Mouse (Mus musculus) midbrain, embryonic 11.5 days (tissue): ENCODE measurements around the gene Mxra8. TPM values are rescaled to one million over a fixed set of nuclear protein-coding genes. Genes with fewer than 3 reads are reported as not detected.

ENCODE experiments used
- ATAC-seq: fragments of 200-750 bp; cut with Nextera tagmentation; 2 replicates; pipeline ENCODE4 v1.8.0; 2017; ENCODE audit warnings: moderate TSS enrichment, moderate library complexity; ENCODE audit not compliant: low FRiP score
- DNase-seq: peaks from one replicate; pipeline ENCODE4 v3.0.0; 2015; ENCODE audit warnings: low spot score; ENCODE audit errors: missing footprints
- H3K27ac ChIP-seq: fragments of 300-500 bp; sonication (generic); 2 replicates; pipeline ENCODE4 v1.5.1; 2014; ENCODE audit warnings: low read depth, low read length
- H3K27me3 ChIP-seq: fragments of 300-500 bp; sonication (generic); 2 replicates; pipeline ENCODE4 v1.6.1; 2014; ENCODE audit warnings: mild to moderate bottlenecking, low read length, moderate library complexity, mixed read lengths; ENCODE audit not compliant: control insufficient read depth, insufficient read depth
- H3K36me3 ChIP-seq: fragments of 300-500 bp; sonication (generic); 2 replicates; pipeline ENCODE4 v1.6.1; 2014; ENCODE audit warnings: mild to moderate bottlenecking, low read length, moderate library complexity, mixed read lengths; ENCODE audit not compliant: control insufficient read depth, insufficient read depth
- H3K4me1 ChIP-seq: fragments of 300-500 bp; sonication (generic); 2 replicates; pipeline ENCODE4 v1.6.1; 2014; ENCODE audit warnings: low read length; ENCODE audit not compliant: control insufficient read depth, insufficient read depth
- H3K4me2 ChIP-seq: fragments of 300-500 bp; sonication (generic); 2 replicates; pipeline ENCODE4 v1.6.1; 2014; ENCODE audit warnings: mild to moderate bottlenecking, moderate library complexity
- H3K4me3 ChIP-seq: fragments of 300-500 bp; sonication (generic); 2 replicates; pipeline ENCODE4 v1.5.1; 2014; ENCODE audit warnings: low read depth, low read length
- H3K9ac ChIP-seq: fragments of 300-500 bp; sonication (generic); 2 replicates; pipeline ENCODE4 v1.6.1; 2014; ENCODE audit warnings: low read length
- H3K9me3 ChIP-seq: fragments of 300-500 bp; sonication (generic); 2 replicates; pipeline ENCODE4 v1.6.1; 2016; ENCODE audit warnings: low read length; ENCODE audit not compliant: control insufficient read depth
- WGBS: fragments of 180-500 bp; shearing (Covaris S2); extraction: QIAGEN DNeasy Blood & Tissue Kit; methylation state at CpG from one replicate; pipeline ENCODE4 v1.1.7; 2014; 5-methylcytosine and 5-hydroxymethylcytosine counted together
- polyA plus RNA-seq: library from polyadenylated mRNA; unstranded; fragments of >200 nt; fragmentation: Nextera tagmentation; extraction: Ambion mirVana; gene quantifications from 2 replicates; pipeline ENCODE4 v1.2.1, GENCODE M21; 2014

Gene Mxra8
- polyA plus RNA-seq, 1 experiment from 2014 or later, result 41.9 TPM

DNA sequence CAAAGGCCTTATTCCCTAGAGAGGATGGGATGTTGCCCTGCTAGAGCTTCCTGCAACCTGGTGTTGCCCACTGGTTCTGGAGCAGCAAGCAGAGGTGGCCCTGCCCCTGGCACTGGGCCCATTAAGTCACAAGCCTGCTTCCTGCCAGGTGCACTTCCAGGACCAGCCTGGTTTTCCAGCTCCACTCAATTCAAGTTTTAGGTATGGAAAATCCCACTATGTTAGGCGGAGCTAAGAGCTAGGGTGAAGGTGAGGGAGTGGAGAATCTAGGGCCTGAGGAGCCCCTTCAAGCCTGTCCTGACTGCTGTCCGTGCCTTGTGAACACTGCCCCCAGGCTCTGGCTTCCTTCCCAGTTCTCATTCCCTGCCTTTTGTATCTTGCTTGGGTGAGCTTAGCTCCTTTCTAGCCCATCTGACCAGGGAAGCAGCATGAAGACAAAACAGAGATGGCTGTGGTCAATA is 12.5 kb downstream of the Mxra8 start:
- H3K9ac ChIP-seq, result no peak overlapping the region
- 95% methylated on average over 2 of the region's 2 CpGs for WGBS

GRCm38 (mm10) chr4:155853421-155853820 is 13.9 kb downstream of the Mxra8 start:
- H3K4me3 ChIP-seq, result no peak overlapping the region
- no peak for DNase-seq
- no peaks in the 10 kb centered on the region for H3K9me3 ChIP-seq
- 95% methylated on average over 9 of the region's 9 CpGs for WGBS
- H3K4me1 ChIP-seq, result peaks cover 10% of the 10 kb centered on the region
- ATAC-seq, result no peak
- peaks cover 6% of the 10 kb centered on the region; the same call in 1 of the 2 replicates for H3K36me3 ChIP-seq
- H3K27me3 ChIP-seq, result no peaks in the 10 kb centered on the region
- H3K4me2 ChIP-seq, result no peak overlapping the region
- no peak overlapping the region for H3K27ac ChIP-seq
- H3K9ac ChIP-seq, result no peak overlapping the region

More for the DNA sequence above, 12.5 kb downstream of the Mxra8 start:
- Histone ChIP-seq H3K36me3 (peaks cover 6% of the 10 kb centered on the region; the same call in 1 of the 2 replicates), H3K9me3 (no peaks in the 10 kb centered on the region), H3K4me1 (peaks cover 16% of the 10 kb centered on the region), H3K4me3 (no peak overlapping the region), H3K4me2 (no peak overlapping the region), H3K27ac (no peak overlapping the region), H3K27me3 (no peaks in the 10 kb centered on the region)
- ATAC-seq, result no peak
- no peak for DNase-seq

GRCm38 (mm10) chr4:155854991-155855390 is 15.5 kb downstream of the Mxra8 start:
- Histone ChIP-seq H3K9ac (no peak overlapping the region), H3K9me3 (no peaks in the 10 kb centered on the region), H3K4me2 (no peak overlapping the region), H3K27me3 (no peaks in the 10 kb centered on the region), H3K4me1 (no peaks in the 10 kb centered on the region), H3K27ac (no peak overlapping the region), H3K36me3 (peaks cover 6% of the 10 kb centered on the region; the same call in 1 of the 2 replicates), H3K4me3 (no peak overlapping the region)
- whole genome bisulfite sequencing, result 96% methylated on average over 12 of the region's 12 CpGs
- DNase-seq (no peak), ATAC-seq (peak; percentile 53)

- H3K9ac ChIP-seq, result no peak overlapping the region
- H3K4me2 ChIP-seq, result no peak overlapping the region
- no peak for ATAC-seq
- no peaks in the 10 kb centered on the region for H3K27me3 ChIP-seq
- no peak overlapping the region for H3K4me3 ChIP-seq
- H3K4me1 ChIP-seq, result no peaks in the 10 kb centered on the region
- no peaks in the 10 kb centered on the region for H3K9me3 ChIP-seq
- no peak for DNase-seq
- H3K36me3 ChIP-seq, result peaks cover 6% of the 10 kb centered on the region; the same call in 1 of the 2 replicates
- 90% methylated on average over 12 of the region's 12 CpGs for WGBS
- no peak overlapping the region for H3K27ac ChIP-seq
Observed at GRCm38 (mm10) chr4:155856071-155856470, 16.6 kb downstream of the Mxra8 start.

- DNase-seq, result no peak
- H3K4me3 ChIP-seq, result no peak overlapping the region
- no peaks in the 10 kb centered on the region for H3K9me3 ChIP-seq
- no peak for ATAC-seq
- 91% methylated on average over 3 of the region's 3 CpGs for WGBS
- no peak overlapping the region for H3K27ac ChIP-seq
- no peak overlapping the region for H3K9ac ChIP-seq
- H3K4me1 ChIP-seq, result no peaks in the 10 kb centered on the region
- H3K36me3 ChIP-seq, result peaks cover 9% of the 10 kb centered on the region; the same call in 1 of the 2 replicates
- H3K27me3 ChIP-seq, result no peaks in the 10 kb centered on the region
- no peak overlapping the region for H3K4me2 ChIP-seq
Observed at GRCm38 (mm10) chr4:155856881-155857280, 17.4 kb downstream of the Mxra8 start.

- ATAC-seq (no peak), DNase-seq (no peak)
- Histone ChIP-seq H3K4me1 (no peaks in the 10 kb centered on the region), H3K27ac (no peak overlapping the region), H3K36me3 (peaks cover 9% of the 10 kb centered on the region; the same call in 1 of the 2 replicates), H3K4me2 (no peak overlapping the region), H3K9me3 (no peaks in the 10 kb centered on the region), H3K27me3 (no peaks in the 10 kb centered on the region), H3K4me3 (no peak overlapping the region), H3K9ac (no peak overlapping the region)
- WGBS, result 31% methylated on average over 13 of the region's 13 CpGs
Observed at GRCm38 (mm10) chr4:155859318-155859717, 19.8 kb downstream of the Mxra8 start.

DNA sequence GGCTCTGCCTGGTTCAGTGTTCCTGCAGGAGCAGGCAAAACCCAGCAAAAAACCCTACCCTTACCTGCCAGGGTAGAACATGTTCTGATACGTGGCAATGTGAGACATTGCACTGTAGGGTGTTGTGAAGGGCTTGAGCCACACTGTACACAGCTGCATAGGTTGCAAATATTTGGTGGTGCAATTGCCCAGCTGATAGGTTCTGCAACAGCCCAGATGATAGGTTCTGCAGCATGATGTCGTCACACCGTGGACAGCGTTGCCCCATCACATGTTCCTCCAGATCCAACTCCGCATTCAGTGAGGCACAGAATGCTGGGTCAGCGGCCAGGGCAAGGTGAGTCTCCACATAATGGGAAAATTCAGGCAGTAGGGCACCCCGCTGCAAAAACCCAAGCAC is 22.3 kb downstream of the Mxra8 start:
- ATAC-seq (no peak), DNase-seq (no peak)
- Histone ChIP-seq H3K9me3 (no peaks in the 10 kb centered on the region), H3K9ac (no peak overlapping the region), H3K4me1 (no peaks in the 10 kb centered on the region), H3K4me2 (no peak overlapping the region), H3K36me3 (peaks cover 9% of the 10 kb centered on the region; the same call in 1 of the 2 replicates), H3K27ac (no peak overlapping the region), H3K27me3 (no peaks in the 10 kb centered on the region), H3K4me3 (no peak overlapping the region)
- 89% methylated on average over 7 of the region's 7 CpGs for WGBS

DNA sequence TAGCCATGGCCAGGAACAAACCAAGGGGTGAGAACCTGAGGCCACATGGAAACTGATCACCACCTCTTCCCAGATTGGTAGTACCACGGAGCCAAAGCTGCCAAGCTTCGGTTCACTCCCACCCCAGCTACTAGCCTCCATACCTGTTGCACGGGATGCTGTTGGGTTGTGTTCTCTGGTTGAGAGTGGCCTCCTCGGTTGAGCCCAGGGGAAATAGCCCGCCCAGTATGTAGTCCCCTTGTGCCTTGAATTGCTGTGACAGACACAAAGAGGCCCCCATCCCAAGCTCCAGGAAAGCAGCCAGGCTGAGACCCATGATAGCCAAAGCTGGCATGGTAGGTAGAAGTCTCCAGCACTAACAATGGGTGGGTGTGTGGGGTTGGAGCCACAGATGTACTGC is 23.5 kb downstream of the Mxra8 start, which contains the start of gene Tas1r3:
TSS of gene Tas1r3 (minus strand) at position 362 of the 400 bp plus-strand sequence.
- WGBS, result 79% methylated on average over 5 of the region's 5 CpGs
- H3K4me1 ChIP-seq, result no peaks in the 10 kb centered on the region
- H3K4me3 ChIP-seq, result no peak within 1 kb of the TSS
- H3K4me2 ChIP-seq, result no peak within 1 kb of the TSS
- DNase-seq, result no peak
- no peaks in the 10 kb centered on the region for H3K27me3 ChIP-seq
- no peaks in the 10 kb centered on the region for H3K9me3 ChIP-seq
- peaks cover 9% of the 10 kb centered on the region; the same call in 1 of the 2 replicates for H3K36me3 ChIP-seq
- ATAC-seq, result no peak
- H3K9ac ChIP-seq, result no peak within 1 kb of the TSS
- H3K27ac ChIP-seq, result no peak within 1 kb of the TSS

GRCm38 (mm10) chr4:155868614-155869298 is 29.3 kb downstream of the Mxra8 start:
- peak overlapping the region; percentile 98 for H3K4me2 ChIP-seq
- H3K4me1 ChIP-seq, result peaks cover 11% of the 10 kb centered on the region
- peaks cover 13% of the 10 kb centered on the region for H3K36me3 ChIP-seq
- WGBS, result 11% methylated on average over 22 of the region's 22 CpGs
- peak overlapping the region; percentile 81 for H3K4me3 ChIP-seq
- H3K9me3 ChIP-seq, result no peaks in the 10 kb centered on the region
- peak overlapping the region; percentile 88 for H3K9ac ChIP-seq
- DNase-seq (no peak), ATAC-seq (peak; percentile 1; the same call in 1 of the 2 replicates)
- H3K27me3 ChIP-seq, result no peaks in the 10 kb centered on the region
- no peak overlapping the region for H3K27ac ChIP-seq
